Mouse (Mus musculus) heart, postnatal 25 days (tissue): ENCODE results near the gene Rbm5. TPM values are rescaled to one million over a fixed set of nuclear protein-coding genes. Genes with fewer than 3 reads are reported as not detected.
A peak's percentile ranks its signal among the peaks of the same experiment; 100 is the strongest.

ENCODE experiments used
- DNase-seq: peaks from one replicate; pipeline ENCODE4 v3.0.0; 2022; ENCODE audit warnings: low spot score
- intact Hi-C: fragments of 180-260 bp; cut with DNase I; formaldehyde crosslinking; loops from one replicate; pipeline ENCODE4 v1.15.1; 2025
- total RNA-seq, 2 experiments: library from RNA; stranded (reverse); gene quantifications; 2 replicates each; pipeline ENCODE4 v1.2.3; 2021

Gene Rbm5
- total RNA-seq: 10 to 100 TPM; 48.0 to 62.7 TPM

DNA sequence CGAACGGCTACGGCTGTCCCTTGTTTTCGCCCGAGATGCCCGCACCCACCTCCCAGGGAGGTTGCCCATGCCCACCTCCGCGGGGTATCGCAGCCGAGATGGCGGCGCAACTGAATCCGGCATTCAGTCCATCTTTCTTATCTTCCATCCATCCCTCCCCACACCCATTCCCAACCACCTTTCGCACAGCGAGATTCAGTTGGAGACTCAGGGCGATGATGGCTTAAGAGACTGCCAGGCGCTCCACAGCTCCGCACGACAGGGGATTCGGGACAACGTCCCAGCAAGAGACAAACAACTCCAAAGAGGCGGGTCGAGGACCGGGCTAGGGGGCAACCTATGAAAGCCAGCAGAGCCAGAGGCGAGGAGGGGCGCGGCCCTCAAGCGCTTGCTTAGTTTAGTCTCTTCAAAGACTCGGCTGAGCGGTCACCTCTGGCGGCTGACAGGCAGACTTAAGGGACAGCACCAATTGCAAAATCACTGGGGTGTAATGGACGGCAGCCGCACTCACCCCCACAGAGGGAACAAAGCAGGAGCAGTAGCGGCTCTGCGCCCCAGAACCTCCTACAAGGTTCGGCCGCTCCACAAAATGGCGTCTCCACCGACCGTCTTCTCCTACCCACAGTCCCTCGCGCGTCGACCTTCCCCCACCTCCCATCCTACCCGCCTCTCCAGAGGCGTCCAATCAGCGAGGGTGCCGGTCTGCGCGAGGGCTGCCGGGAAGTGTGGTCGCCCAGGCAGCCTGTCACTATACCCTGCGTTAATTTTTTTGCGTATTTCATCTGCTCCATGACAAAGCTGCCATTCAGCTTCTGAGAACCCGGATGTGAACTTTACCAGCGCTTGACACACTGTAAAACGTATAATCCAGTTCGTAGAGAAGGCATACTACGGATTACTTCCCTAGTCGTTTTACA lies at the start of gene Rbm5:
Gene Rbm5 (minus strand): TSS at position 623 of the 917 bp plus-strand sequence.
- DNase-seq: peak; percentile 90
- intact Hi-C loops: no loop called here

DNA sequence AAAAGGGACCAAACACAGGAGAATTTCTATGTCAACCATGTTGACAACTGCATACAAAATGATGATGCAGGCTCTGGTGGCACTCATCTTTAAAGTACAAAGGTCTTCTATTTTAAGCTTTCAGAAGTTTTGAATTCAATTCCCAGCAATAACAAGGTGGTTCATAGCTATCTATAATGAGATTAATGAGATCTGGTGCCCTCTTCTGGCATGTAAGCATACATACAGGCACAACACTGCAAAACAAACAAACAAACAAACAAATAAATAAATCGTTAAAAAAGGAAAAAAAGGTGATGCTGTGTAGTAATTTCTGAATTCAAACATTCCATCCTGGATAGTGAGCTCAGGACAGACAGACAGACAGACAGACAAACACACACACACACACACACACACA lies 41.3 kb upstream of the Rbm5 start:
- no peak for DNase-seq
- intact Hi-C loops: no loop called here

DNA sequence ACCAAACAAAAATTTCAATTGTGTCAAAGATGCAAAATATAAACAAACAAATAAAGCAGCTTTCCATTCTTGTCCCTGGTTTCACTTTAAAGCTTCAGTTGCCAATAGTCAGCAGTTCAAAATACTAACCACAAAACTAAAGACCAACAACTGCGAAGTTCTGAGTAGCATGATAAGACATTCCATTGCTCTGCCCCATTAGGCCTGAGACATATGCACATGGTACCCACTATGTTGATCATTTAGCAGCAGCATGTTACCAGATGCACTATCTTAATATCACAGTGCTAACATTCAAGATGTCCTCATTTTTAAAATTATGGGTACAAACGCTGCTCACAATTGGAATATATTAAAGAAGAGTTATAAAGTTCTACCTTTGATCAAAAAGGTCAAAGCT lies 40.2 kb upstream of the Rbm5 start:
- intact Hi-C loops: no loop called here
- no peak for DNase-seq

DNA sequence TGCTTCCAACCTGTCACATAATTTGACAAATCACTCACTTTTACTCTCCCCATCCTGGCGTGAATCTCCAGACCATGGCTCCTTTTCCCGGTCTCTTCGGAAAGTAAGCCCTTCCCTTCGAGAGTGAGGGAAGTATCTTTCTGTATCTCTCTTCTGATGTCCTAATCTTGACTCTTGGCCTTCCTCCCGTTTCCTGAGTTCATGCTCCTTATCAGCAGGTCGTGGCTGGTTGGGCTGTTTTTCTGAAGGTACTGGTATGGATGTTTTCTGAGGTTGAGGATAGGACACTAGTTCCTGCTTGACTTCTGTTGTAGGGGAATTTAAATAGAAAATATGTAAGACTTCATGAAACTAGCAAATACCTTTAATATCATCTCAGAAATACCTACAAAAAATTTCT lies 20.9 kb upstream of the Rbm5 start:
- intact Hi-C loops: no loop called here

DNA sequence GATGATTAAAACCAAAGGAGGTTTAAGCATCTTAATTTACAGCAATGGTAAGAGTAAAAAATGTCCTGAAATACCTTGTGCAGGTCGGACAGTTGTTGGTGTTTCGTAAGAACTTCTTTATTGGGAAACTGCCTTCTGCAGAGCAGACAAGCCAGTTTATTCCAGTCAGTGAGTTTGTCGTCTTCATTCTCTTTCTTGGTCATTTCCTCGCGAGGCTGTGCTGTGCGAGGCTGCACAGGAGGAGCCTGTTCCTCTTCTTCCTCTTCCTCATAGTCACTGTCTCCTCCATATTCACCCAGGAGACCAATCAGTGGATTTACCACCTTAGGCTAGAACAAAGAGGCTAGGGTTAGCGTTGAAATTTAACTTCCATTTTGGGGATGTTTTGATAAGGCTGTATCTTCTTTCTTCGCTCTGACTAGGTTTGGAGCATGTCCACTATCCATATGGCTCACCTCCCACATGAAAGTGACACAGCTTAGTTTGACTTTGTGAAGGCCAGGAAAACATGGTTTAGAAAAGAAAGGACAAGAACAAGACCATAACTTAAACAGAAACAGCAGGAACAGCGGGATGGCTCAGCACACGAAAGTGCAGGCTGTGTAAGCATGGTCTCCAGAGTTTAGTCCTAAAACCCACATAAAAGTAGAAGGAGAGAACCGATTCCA lies 11.9 kb upstream of the Rbm5 start:
- intact Hi-C loops: no loop called here

More for the DNA sequence above, 20.9 kb upstream of the Rbm5 start:
- no peak for DNase-seq

DNA sequence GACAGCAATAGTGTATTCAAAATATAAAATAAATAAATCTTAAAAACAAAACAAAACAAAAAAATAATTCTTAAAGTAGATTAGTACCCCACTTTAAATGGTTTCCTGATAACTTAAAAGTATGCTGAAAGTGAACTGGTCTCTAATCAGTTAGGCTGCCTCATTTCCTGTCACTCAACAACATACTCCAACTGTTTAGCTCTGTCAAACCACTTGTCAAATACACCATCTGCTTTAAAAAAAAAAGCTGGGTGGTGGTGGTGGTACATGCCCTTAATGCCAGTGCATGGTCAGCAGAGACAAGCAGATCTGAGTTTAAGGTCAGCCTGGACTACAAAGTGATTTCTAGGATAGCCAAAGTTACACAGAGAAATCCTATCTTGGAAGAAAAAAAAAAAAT lies 6.0 kb upstream of the Rbm5 start:
- no peak for DNase-seq

More for the DNA sequence above, 11.9 kb upstream of the Rbm5 start:
- DNase-seq: no peak

DNA sequence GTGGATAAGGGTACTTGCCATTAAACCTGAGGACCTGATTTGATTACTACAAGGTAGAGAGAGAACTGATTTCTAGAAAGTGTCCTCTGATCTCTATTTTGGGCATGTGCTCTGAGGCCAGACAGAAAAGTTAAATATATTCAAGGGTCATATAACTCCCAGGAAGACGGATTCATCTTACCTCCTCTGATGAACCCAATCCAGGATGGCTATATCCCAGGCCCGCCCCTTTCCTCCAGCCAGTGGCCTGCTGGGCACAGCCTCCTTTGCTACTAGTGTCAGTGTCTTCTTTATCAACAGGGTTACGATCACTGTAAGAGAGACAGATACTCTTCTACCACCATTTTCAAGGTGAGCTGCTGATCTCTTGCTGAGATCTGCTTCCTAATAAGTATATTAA lies 3.6 kb upstream of the Rbm5 start:
- DNase-seq: no peak
- intact Hi-C loops: no loop called here

More for the DNA sequence above, 6.0 kb upstream of the Rbm5 start:
- intact Hi-C loops: no loop called here

DNA sequence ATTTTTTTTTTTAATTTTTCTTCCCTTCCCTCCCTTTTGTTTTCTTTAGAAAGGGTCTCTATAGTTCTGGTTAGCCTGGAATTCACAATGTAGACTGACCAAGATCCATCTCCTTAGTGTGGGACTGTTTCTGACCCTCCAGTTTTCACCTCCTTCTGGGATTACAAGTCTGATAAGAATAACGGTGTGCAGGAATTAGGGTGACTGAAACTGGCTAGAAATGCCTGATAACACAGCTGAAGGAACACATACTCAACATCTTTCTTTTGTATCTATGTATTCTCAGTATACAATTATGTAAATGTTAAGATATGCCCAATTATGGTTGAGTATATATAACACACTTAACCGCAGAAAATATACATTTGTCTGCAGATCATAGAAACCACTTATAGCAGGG lies 986 bp upstream of the Rbm5 start:
- intact Hi-C loops: no loop called here
- DNase-seq: no peak

DNA sequence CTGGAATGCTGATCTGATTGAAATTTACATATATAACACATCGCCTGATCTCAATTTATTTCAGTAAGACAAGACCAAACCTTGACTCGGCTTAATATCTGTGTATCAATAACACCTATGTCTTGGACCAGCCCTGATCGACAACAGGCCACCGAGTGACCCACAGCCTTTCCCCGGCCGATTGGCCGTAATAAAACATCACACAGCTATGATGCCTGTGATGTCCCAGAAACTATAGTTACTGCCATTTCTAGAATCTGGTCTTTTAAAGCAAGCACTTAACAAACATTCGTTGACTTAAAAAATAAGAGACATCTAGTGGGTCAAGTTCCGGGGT lies 791 bp downstream of the Rbm5 start:
- no peak for DNase-seq
- intact Hi-C loops: no loop called here

DNA sequence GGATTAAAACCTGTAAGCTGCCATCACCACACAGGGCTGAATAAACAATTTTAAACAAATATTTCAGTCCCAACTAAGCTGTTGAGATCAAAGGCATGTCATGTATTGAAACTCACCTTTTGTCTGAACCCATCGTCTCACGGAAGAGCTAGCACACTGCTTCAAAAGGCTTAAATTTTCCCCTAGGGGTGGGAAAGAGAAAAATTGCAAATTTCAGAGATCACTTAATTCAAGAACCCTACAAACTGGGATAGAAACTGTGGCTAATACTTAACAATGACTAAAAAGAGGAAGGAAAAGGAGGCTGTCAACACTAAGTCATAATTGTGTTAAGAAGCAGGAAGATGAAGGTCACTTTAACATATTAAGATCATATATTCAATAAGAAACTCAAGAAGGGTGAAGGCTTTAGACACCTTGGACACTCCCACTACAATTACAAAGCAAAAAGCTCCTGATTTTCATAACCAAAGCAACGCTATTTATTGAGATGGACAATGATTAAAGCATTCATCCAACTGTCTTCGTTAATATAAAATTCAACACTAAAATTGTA lies 1.3 kb downstream of the Rbm5 start:
- intact Hi-C loops: no loop called here
- DNase-seq: no peak

DNA sequence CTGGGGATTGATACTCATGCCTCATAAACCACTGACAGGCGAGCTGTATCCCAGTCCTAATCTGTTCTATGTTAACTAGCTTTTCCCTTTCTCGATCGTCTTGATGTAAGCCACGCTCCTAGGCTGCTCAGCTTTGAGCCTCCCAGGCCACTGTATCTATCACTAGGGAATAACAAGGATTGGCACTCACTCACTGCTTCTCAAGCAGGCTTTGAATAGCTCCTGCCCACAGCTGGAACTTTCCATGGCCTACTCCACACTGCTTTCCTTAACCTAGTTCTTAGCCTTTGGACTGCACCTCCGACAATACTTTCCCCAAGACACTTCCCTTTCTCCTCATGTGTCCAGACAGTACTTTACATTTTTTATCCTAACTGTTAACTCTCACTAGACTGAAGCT lies 1.9 kb downstream of the Rbm5 start:
- no peak for DNase-seq
- intact Hi-C loops: no loop called here

DNA sequence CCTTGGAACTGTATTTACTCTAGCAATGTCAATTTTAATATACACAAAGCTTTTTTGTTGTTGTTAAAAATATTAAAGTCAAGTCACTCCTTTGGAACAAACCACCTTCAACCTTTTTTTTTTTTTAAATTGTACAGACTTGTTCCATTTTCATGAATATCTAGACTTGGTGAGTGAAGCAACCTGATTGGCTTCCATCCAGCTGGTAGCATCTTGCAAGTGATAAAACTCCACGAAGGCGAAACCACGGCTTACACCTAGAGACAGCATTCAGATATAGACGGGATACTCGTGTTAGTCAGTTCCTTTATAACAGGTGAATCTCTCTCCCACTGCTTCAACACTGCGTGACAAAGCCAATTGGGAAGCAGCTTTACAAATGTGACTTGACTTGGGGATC lies 11.2 kb downstream of the Rbm5 start:
- intact Hi-C loops: no loop called here

DNA sequence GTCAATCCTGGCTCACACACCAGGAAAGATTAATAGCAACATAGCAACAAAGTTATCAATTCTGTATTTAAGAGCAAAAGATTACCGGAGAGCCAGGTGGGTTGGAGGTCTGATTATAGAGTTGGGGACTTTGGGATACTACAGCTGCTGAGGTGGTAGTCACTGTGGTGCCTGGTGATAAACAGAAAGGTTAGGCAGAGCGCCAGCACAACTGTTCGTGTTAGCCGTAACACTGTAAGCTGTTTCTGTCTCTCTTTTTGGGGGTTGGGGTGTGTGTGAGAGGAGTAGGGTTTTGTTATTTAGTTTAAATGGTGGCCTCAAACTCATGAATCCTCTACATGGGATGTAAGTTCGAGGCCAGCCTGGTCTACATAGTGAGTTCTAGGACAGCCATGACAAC lies 20.4 kb downstream of the Rbm5 start:
- no peak for DNase-seq
- intact Hi-C loops: no loop called here

More for the DNA sequence above, 11.2 kb downstream of the Rbm5 start:
- no peak for DNase-seq

DNA sequence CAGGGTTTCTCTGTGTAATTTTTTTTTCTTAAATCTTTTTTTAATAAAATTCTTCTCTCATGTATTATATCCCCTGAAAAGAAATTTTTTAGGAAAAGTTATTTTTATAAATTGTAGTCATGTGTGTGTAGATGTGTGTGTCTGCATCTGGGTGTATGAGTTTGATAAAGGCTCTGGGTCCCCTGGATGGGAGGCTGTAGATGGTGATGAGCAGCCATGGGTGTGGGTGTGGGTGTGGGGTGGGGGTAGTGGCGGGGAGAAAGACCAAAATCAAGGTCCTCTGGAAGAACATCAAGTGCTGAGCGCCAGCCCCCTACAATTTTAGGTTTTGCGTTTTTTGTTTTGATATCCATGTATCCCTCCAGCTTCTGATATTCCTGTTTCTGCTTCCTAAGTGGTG lies 22.7 kb downstream of the Rbm5 start:
- DNase-seq: no peak
- intact Hi-C loops: no loop called here

DNA sequence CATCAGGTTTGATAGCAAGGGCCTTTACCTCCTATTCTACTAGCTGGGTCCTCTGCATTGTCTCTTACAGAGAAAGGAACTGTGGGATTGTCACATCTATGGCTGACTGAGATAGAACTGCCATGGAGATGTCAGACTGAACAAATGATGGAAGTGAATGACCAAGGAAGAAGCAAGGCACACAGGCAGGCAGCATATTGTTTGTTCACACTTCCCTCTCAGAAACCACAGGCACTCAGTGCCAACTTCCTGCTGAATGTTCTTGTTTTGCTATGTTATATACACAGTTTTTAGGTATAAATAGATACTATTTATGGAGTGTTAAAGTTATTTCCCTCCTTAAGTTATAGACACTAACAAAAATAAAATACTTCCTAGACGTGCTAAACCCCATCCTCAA lies 23.5 kb downstream of the Rbm5 start:
- intact Hi-C loops: no loop called here

DNA sequence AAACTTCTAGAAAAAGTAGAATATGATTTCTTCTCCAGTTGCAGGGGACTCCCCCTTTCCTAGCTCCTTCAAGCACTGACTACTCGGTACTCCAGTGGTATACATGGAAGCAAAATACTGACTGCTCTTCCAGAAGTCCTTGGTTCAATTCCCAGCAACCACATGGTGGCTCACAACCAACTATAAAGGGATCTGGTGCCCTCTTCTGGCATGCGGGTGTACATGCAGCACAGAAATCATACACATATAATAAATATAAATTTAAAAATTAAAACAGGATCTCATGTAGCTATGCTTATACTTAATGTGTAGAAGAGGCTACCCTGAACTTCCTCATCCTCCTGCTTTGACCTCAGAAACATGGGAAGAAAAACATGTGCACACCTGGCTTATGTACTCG lies 24.1 kb downstream of the Rbm5 start:
- no peak for DNase-seq
- intact Hi-C loops: no loop called here

More for the DNA sequence above, 23.5 kb downstream of the Rbm5 start:
- DNase-seq: no peak

DNA sequence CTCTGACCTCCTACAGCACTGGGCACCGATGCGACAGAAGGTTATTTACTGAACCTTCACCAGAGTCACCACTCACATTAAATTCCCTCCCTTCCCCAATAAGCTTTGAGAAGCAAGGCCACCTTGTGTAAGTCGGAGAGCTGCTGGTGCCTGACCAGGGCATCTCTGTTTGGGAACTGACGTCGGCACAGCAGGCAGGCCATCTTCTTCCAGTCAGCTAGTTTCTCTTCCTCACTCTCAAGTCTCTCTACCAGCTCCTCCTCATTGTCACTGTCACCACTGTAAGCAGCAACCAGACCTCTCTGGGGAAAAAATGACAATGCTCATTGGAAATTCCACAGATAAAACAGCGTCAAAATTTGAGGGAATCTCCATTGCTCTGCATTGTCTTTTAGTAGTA lies 26.7 kb downstream of the Rbm5 start:
- no peak for DNase-seq
- intact Hi-C loops: no loop called here

DNA sequence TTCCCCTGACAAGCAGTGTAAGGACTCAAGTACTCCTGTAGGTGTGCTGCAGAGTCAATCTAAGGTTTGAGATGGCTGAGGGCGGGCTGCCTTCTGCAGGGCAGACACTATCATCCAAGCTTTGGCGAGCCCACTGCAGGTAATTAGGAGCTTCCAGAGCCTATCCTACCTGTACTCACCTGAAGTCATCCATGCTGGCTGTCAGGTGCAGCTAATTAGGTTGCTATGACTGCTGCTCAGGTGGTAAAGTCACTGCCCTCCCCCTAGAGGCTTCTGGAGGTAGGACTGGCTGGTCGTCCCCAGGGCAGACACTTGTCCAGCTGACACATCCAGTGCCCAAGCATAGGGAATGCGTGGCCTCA lies 32.0 kb downstream of the Rbm5 start:
- intact Hi-C loops: loop anchor here (1.0 to 5.0 kb wide), 3 partner anchors 29 to 137 kb away; partner anchors contain the start of gene Sema3f
- no peak for DNase-seq

DNA sequence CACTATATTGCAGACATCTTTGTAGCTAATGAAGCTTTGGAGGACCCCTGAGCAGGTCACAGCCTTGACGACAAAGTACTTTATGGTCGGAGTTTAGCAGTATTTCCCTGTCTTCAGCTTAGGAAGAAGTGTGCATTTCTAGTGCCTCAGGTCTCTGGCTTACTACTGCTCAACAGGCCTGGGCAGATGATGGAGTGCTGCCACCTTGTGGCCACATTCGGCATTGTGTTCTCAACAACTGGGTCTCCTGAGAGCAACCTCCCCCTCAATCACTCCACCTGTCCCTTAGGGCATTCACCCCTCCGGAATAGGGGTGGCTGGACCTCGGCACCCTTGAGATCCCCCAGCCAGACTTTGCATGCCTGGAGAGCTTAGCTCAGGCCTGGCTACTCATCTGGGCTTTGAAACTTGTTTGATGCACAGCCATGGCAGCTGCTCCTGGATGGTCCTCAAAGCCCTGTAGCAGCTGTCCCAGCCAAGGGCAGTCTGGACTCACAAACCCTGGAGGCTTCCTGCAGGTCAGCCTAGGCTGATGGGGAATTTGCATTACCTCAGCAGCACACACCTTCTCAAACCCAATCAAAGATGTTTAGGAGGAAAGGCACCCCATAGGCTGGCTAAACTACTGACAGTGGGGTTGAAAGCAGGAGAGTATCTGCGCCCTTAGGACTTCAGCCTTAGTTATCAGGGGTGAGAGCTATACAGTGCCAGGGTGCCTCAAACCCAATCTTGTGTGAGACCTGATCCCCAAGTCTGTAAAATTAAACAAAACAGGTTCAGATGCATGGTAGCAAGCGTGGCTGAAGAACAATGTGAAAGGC lies 32.6 kb downstream of the Rbm5 start:
- DNase-seq: peak; percentile 65
- intact Hi-C loops: loop anchor here (1.0 to 5.0 kb wide), 3 partner anchors 28 to 136 kb away; partner anchors contain the start of gene Sema3f

DNA sequence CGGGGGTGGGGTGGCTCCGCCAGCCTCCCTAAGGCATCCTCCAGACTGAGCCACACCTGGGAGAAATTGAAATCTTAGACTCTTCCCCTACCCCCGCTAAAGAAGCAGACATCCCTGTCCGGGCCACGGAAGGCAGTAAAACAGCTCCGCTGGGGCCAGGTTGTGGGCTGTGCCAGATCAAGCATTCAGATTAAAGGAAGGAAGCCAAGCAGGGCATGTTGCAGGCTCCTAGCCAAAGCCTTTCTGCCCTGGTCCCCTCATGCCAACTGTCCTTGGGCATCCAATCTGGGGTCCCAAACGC lies 34.7 kb downstream of the Rbm5 start:
- no peak for DNase-seq

More for the DNA sequence above, 34.7 kb downstream of the Rbm5 start:
- intact Hi-C loops: loop anchor here (5.0 kb wide), 1 partner anchor 134 kb away; no protein-coding TSS in a partner anchor
